Mouse (Mus musculus) testis, postnatal 14 days (tissue): ENCODE data around the gene Odf3l2.

Experiments
- DNase-seq: peaks from one replicate; pipeline ENCODE4 v3.0.0; 2021; ENCODE audit warnings: low spot score

Odf3l2 gene

GRCm38 (mm10) chr10:79626156-79626555, 19.4 kb downstream of the Odf3l2 start:
- DNase-seq = no peak

- DNase-seq = no peak
Measured at GRCm38 (mm10) chr10:79625398-79625797, 20.1 kb downstream of the Odf3l2 start.

- no peak for DNase-seq
Measured at GRCm38 (mm10) chr10:79623950-79624349, 21.6 kb downstream of the Odf3l2 start.

- no peak for DNase-seq
Measured at GRCm38 (mm10) chr10:79616376-79616775, 29.2 kb downstream of the Odf3l2 start.

GRCm38 (mm10) chr10:79615860-79616259, 29.7 kb downstream of the Odf3l2 start:
- no peak for DNase-seq

GRCm38 (mm10) chr10:79614305-79614643, 31.3 kb downstream of the Odf3l2 start:
- no peak for DNase-seq

GRCm38 (mm10) chr10:79613578-79614304, 31.8 kb downstream of the Odf3l2 start, which contains the start of gene C2cd4c:
C2cd4c (minus strand) TSS chr10:79614025.
- peak; percentile 82 for DNase-seq

GRCm38 (mm10) chr10:79612192-79613135, 33.1 kb downstream of the Odf3l2 start:
- no peak for DNase-seq

- DNase-seq = no peak
Measured at GRCm38 (mm10) chr10:79611296-79611695, 34.2 kb downstream of the Odf3l2 start.

- no peak for DNase-seq
Measured at GRCm38 (mm10) chr10:79609276-79609675, 36.3 kb downstream of the Odf3l2 start.

- DNase-seq = no peak
Measured at GRCm38 (mm10) chr10:79607892-79608291, 37.6 kb downstream of the Odf3l2 start.

GRCm38 (mm10) chr10:79606537-79606936, 39.0 kb downstream of the Odf3l2 start:
- DNase-seq = no peak

- no peak for DNase-seq
Measured at GRCm38 (mm10) chr10:79597936-79598230, 47.7 kb downstream of the Odf3l2 start.

- no peak for DNase-seq
Measured at GRCm38 (mm10) chr10:79597051-79597935, 48.2 kb downstream of the Odf3l2 start.

GRCm38 (mm10) chr10:79595590-79595929, 50.0 kb downstream of the Odf3l2 start:
- no peak for DNase-seq

GRCm38 (mm10) chr10:79594872-79595589, 50.5 kb downstream of the Odf3l2 start:
- peak; percentile 32 for DNase-seq

- DNase-seq = no peak
Measured at GRCm38 (mm10) chr10:79594111-79594510, 51.4 kb downstream of the Odf3l2 start.

- no peak for DNase-seq
Measured at GRCm38 (mm10) chr10:79590702-79591101, 54.8 kb downstream of the Odf3l2 start.
